Mouse (Mus musculus) liver, postnatal 0 days (tissue): Measurements from ENCODE around the gene Nr1d1.

Experiments used
- CTCF ChIP-seq: sonication (generic); IDR thresholded peaks from 2 replicates; pipeline ENCODE4 v1.5.1; 2016; ENCODE audit warnings: antibody characterized with exemption, low read depth
- EP300 ChIP-seq: IDR thresholded peaks from 2 replicates; pipeline ENCODE4 v1.6.1; 2016; ENCODE audit warnings: antibody characterized with exemption, low read depth, mild to moderate bottlenecking

DNA sequence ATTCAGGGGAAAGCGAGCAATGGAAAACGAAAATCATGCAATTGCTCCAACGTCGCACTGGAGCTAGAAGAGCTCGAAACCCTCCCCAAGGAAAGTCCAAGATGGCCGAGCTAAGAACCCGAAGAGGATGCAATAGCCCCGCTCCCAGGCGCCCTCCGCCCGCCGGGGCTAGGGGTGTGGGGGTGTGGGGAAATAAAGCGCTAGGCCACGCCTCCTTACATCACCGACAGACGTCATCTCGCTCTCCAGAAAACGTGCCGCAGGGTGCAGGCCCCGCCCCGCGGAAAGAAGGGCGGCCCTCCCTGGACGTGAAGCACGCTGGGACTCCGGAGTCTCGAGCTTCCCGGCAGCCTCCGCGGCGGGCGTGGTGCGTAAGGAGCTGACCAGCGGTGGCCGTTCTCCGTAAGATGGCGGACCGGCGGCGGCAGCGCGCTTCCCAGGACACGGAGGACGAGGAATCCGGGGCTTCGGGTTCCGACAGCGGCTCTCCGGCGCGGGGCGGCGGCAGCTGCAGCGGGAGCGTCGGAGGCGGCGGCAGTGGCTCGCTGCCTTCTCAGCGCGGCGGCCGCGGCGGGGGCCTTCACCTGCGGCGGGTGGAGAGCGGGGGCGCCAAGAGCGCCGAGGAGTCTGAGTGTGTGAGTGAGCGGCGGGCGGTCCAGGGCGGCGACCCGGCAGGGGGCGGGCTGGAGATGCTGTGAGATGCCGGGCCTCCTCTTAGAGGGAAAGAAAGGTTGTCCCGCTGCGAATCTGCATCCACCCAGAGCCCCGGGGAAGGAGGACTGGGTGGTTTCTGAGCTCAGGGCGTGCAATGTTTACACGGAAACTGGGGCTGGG is 34.5 kb upstream of the Nr1d1 start:
- TF ChIP-seq CTCF: peak; percentile 56
- no peak for TF ChIP-seq EP300
